8 mouse cellular contexts compared by ENCODE assay signal in genomic region chr16:16897056-16897584, GRCm38 (mm10). TPM values are rescaled to one million over a fixed set of nuclear protein-coding genes. Genes with fewer than 3 reads are reported as not detected.
DNase-seq lines count a peak whose midpoint lies in the region; ATAC-seq and TF ChIP-seq lines count a peak whose summit lies in the region.

No protein-coding gene starts in this region.

- peaks cover 14% of the 10 kb centered on the region for H3K4me1 ChIP-seq in kidney, embryonic 16.5 days (ENCODE audit: insufficient read depth, low read length)
- H3K4me1 ChIP-seq in bone marrow macrophage, adult 2 months (ENCODE audit: control insufficient read depth, insufficient read depth, low read length) = peaks cover 19% of the 10 kb centered on the region
- peaks cover 5% of the 10 kb centered on the region; the same call in 1 of the 2 replicates for H3K4me1 ChIP-seq in heart, postnatal 0 days (ENCODE audit: control insufficient read depth, insufficient read depth)
- H3K4me1 ChIP-seq in midbrain, embryonic 10.5 days = peaks cover 21% of the 10 kb centered on the region

- no peak for TF ChIP-seq EP300 in heart, postnatal 0 days (IDR thresholded peaks at IDR 0.05; ENCODE audit: low read depth)

- TF ChIP-seq POLR2A in bone marrow macrophage, adult 2 months (IDR thresholded peaks at IDR 0.05; ENCODE audit: borderline replicate concordance, low read depth, low read length) = no peak

- no peaks in the 10 kb centered on the region for H3K27me3 ChIP-seq in kidney, embryonic 16.5 days (ENCODE audit: insufficient read depth, low read length)
- no peaks in the 10 kb centered on the region for H3K27me3 ChIP-seq in heart, postnatal 0 days (ENCODE audit: control insufficient read depth, insufficient read depth, low read length)
- no peaks in the 10 kb centered on the region for H3K27me3 ChIP-seq in midbrain, embryonic 10.5 days (ENCODE audit: low read depth, poor library complexity, severe bottlenecking)

- H3K27ac ChIP-seq in kidney, embryonic 16.5 days (ENCODE audit: low read length) = peak overlapping the region; percentile 60
- H3K27ac ChIP-seq in bone marrow macrophage, adult 2 months (ENCODE audit: insufficient read depth, low read depth, low read length) = no peak overlapping the region
- peak overlapping the region; percentile 80 for H3K27ac ChIP-seq in heart, postnatal 0 days (ENCODE audit: low read depth)
- peak overlapping the region; percentile 85 for H3K27ac ChIP-seq in midbrain, embryonic 10.5 days (replicated peaks)

- H3K9ac ChIP-seq in kidney, embryonic 16.5 days (replicated peaks; ENCODE audit: low read length) = peak overlapping the region; percentile 77
- peak overlapping the region; percentile 77 for H3K9ac ChIP-seq in heart, postnatal 0 days (replicated peaks; ENCODE audit: low read depth, low read length)

- peaks cover 13% of the 10 kb centered on the region for H3K36me3 ChIP-seq in kidney, embryonic 16.5 days (ENCODE audit: insufficient read depth, low read length)
- H3K36me3 ChIP-seq in heart, postnatal 0 days (replicated peaks; ENCODE audit: control insufficient read depth, insufficient read depth, low read length) = peaks cover 32% of the 10 kb centered on the region
- peaks cover 23% of the 10 kb centered on the region for H3K36me3 ChIP-seq in midbrain, embryonic 10.5 days

- no peak for TF ChIP-seq CTCF in bone marrow macrophage, adult 2 months (IDR thresholded peaks at IDR 0.05; ENCODE audit: low read depth, low read length)
- TF ChIP-seq CTCF in heart, postnatal 0 days (IDR thresholded peaks at IDR 0.05; ENCODE audit: low read depth) = no peak

- no peak; the same call in 1 of the 2 replicates for ATAC-seq in kidney, embryonic 16.5 days (ENCODE audit: low FRiP score, low TSS enrichment)
- no peak for ATAC-seq in heart, postnatal 0 days (ENCODE audit: insufficient read depth, low read depth)

- WGBS in kidney, embryonic 16.5 days = 20% methylated on average over 10 of the region's 10 CpGs
- WGBS in heart, postnatal 0 days = 22% methylated on average over 10 of the region's 10 CpGs
- WGBS in midbrain, embryonic 10.5 days = 31% methylated on average over 10 of the region's 10 CpGs

- peak overlapping the region; percentile 71 for H3K4me3 ChIP-seq in kidney, embryonic 16.5 days (ENCODE audit: low read length)
- H3K4me3 ChIP-seq in bone marrow macrophage, adult 2 months (ENCODE audit: insufficient read depth, low read length) = peak overlapping the region; percentile 87
- peak overlapping the region; percentile 74 for H3K4me3 ChIP-seq in heart, postnatal 0 days (ENCODE audit: low read depth, low read length)
- H3K4me3 ChIP-seq in midbrain, embryonic 10.5 days = peak overlapping the region; percentile 74

- peak overlapping the region; percentile 80 for H3K4me2 ChIP-seq in kidney, embryonic 16.5 days (replicated peaks; ENCODE audit: low read depth, low read length)
- peak overlapping the region; percentile 84 for H3K4me2 ChIP-seq in heart, postnatal 0 days (ENCODE audit: low read depth, low read length)

- DNase-seq in kidney, adult 11 months = no peak
- DNase-seq in heart, postnatal 0 days (ENCODE audit: low spot score) = no peak
- DNase-seq in midbrain, embryonic 10.5 days (ENCODE audit: low spot score) = no peak
- no peak for DNase-seq in adrenal gland, adult 8-10 months
- no peak for DNase-seq in natural killer cell, adult 2 months (ENCODE audit: low spot score in 2 of 2)
- DNase-seq in frontal cortex, postnatal 14 days (ENCODE audit: low spot score in 2 of 2) = no peak

- no peaks in the 10 kb centered on the region for H3K9me3 ChIP-seq in kidney, embryonic 16.5 days (ENCODE audit: low read length)
- no peaks in the 10 kb centered on the region for H3K9me3 ChIP-seq in heart, postnatal 0 days (replicated peaks; ENCODE audit: control insufficient read depth, low read length)
- H3K9me3 ChIP-seq in midbrain, embryonic 10.5 days (replicated peaks) = no peaks in the 10 kb centered on the region

RNA-seq across cellular contexts. Expression of gene Ppm1f, which starts 0.9 kb away (rescaled TPM):
- polyA plus RNA-seq in kidney, embryonic 16.5 days (2015; fragmentation: Nextera tagmentation; extraction: Ambion mirVana) = 37.7 TPM in 2 replicates
- polyA plus RNA-seq in bone marrow macrophage, adult 2 months (2012; ENCODE audit: insufficient read depth, insufficient read length, missing spikeins) = 7.2 and 9.1 TPM in 2 replicates
- total RNA-seq in heart, postnatal 0 days (2014; rRNA removed; ENCODE audit: low replicate concordance) = 26.6 and 40.4 TPM in 2 replicates
- polyA plus RNA-seq in heart, postnatal 0 days (2015; fragmentation: Nextera tagmentation; extraction: Ambion mirVana) = 14.7 and 16.4 TPM in 2 replicates
- polyA plus RNA-seq in midbrain, embryonic 10.5 days (2016; fragmentation: Nextera tagmentation; extraction: Ambion mirVana) = 26.6 and 30.0 TPM in 2 replicates
- 10 to 100 TPM; 42.1 to 54.6 (median 43.1) TPM for total RNA-seq in adrenal gland, adult 8-10 months (2022)

RNA-seq across cellular contexts. Expression of gene Vpreb1, which starts 26.5 kb away (rescaled TPM):
- 2.4 and 2.5 TPM in 2 replicates for polyA plus RNA-seq in kidney, embryonic 16.5 days (2015; fragmentation: Nextera tagmentation; extraction: Ambion mirVana)
- 2.6 TPM in 1 of 2 replicates, not detected in the other for polyA plus RNA-seq in bone marrow macrophage, adult 2 months (2012; ENCODE audit: insufficient read depth, insufficient read length, missing spikeins)
- total RNA-seq in heart, postnatal 0 days (2014; rRNA removed; ENCODE audit: low replicate concordance) = not detected in 2 replicates
- 0.44 and 1.0 TPM in 2 replicates for polyA plus RNA-seq in heart, postnatal 0 days (2015; fragmentation: Nextera tagmentation; extraction: Ambion mirVana)
- 2.1 and 2.2 TPM in 2 replicates for polyA plus RNA-seq in midbrain, embryonic 10.5 days (2016; fragmentation: Nextera tagmentation; extraction: Ambion mirVana)
- under 1 TPM in 2 of 4 experiments, not detected in 2; 0.77 to 0.81 TPM for total RNA-seq in adrenal gland, adult 8-10 months (2022)

RNA-seq across cellular contexts. Expression of gene Top3b, which starts 26.6 kb away (rescaled TPM):
- 73.0 and 77.2 TPM in 2 replicates for polyA plus RNA-seq in kidney, embryonic 16.5 days (2015; fragmentation: Nextera tagmentation; extraction: Ambion mirVana)
- polyA plus RNA-seq in bone marrow macrophage, adult 2 months (2012; ENCODE audit: insufficient read depth, insufficient read length, missing spikeins) = 46.0 and 54.6 TPM in 2 replicates
- total RNA-seq in heart, postnatal 0 days (2014; rRNA removed; ENCODE audit: low replicate concordance) = 63.8 and 68.9 TPM in 2 replicates
- 31.1 and 34.0 TPM in 2 replicates for polyA plus RNA-seq in heart, postnatal 0 days (2015; fragmentation: Nextera tagmentation; extraction: Ambion mirVana)
- polyA plus RNA-seq in midbrain, embryonic 10.5 days (2016; fragmentation: Nextera tagmentation; extraction: Ambion mirVana) = 60.5 and 69.0 TPM in 2 replicates
- 10 to 100 TPM; 52.5 to 84.9 (median 68.5) TPM for total RNA-seq in adrenal gland, adult 8-10 months (2022)

RNA-seq across cellular contexts. Expression of gene Igll1, which starts 33.3 kb away (rescaled TPM):
- 0.46 TPM in 1 of 2 replicates, not detected in the other for polyA plus RNA-seq in kidney, embryonic 16.5 days (2015; fragmentation: Nextera tagmentation; extraction: Ambion mirVana)
- polyA plus RNA-seq in bone marrow macrophage, adult 2 months (2012; ENCODE audit: insufficient read depth, insufficient read length, missing spikeins) = not detected in 2 replicates
- not detected in 2 replicates for total RNA-seq in heart, postnatal 0 days (2014; rRNA removed; ENCODE audit: low replicate concordance)
- 0.14 TPM in 1 of 2 replicates, not detected in the other for polyA plus RNA-seq in heart, postnatal 0 days (2015; fragmentation: Nextera tagmentation; extraction: Ambion mirVana)
- 0.07 and 0.17 TPM in 2 replicates for polyA plus RNA-seq in midbrain, embryonic 10.5 days (2016; fragmentation: Nextera tagmentation; extraction: Ambion mirVana)
- not detected for total RNA-seq in adrenal gland, adult 8-10 months (2022)
